Mouse (Mus musculus): ENCODE data around the gene Tex22. TPM values are rescaled to one million over a fixed set of nuclear protein-coding genes. Genes with fewer than 3 reads are reported as not detected.
A peak's percentile ranks its signal among the peaks of the same experiment; 100 is the strongest.

The Tex22 gene
- polyA plus RNA-seq, 1 experiment = 1.3 TPM

GRCm38 (mm10) chr12:113062201-113062600, 12.1 kb upstream of the Tex22 start:
- 83% methylated on average over 10 of the region's 10 CpGs for WGBS
- TF ChIP-seq CTCF (IDR thresholded peaks at IDR 0.05; ENCODE audit: control insufficient read depth, insufficient read depth, low read length) = no peak
- no peak for TF ChIP-seq POLR2A (IDR thresholded peaks at IDR 0.05; ENCODE audit: borderline replicate concordance, control insufficient read depth, low read depth, low read length)
- no peak overlapping the region for H3K4me3 ChIP-seq (replicated peaks; ENCODE audit: control insufficient read depth, low read depth, low read length)
- no peak overlapping the region for H3K27ac ChIP-seq (ENCODE audit: control insufficient read depth, insufficient read depth, low read depth, low read length, poor library complexity)
- no peaks in the 10 kb centered on the region for H3K4me1 ChIP-seq (ENCODE audit: control insufficient read depth, insufficient read depth, low read length)

- Histone ChIP-seq H3K4me3 (replicated peaks; ENCODE audit: control insufficient read depth, low read depth, low read length) (no peak overlapping the region), H3K4me1 (ENCODE audit: control insufficient read depth, insufficient read depth, low read length) (no peaks in the 10 kb centered on the region), H3K27ac (ENCODE audit: control insufficient read depth, insufficient read depth, low read depth, low read length, poor library complexity) (no peak overlapping the region)
- TF ChIP-seq POLR2A (IDR thresholded peaks at IDR 0.05; ENCODE audit: borderline replicate concordance, control insufficient read depth, low read depth, low read length) = no peak
- TF ChIP-seq CTCF (IDR thresholded peaks at IDR 0.05; ENCODE audit: control insufficient read depth, insufficient read depth, low read length) = no peak
- WGBS = 97% methylated on average over 7 of the region's 7 CpGs
Observed at GRCm38 (mm10) chr12:113063700-113064099, 10.6 kb upstream of the Tex22 start.

- TF ChIP-seq CTCF (IDR thresholded peaks at IDR 0.05; ENCODE audit: control insufficient read depth, insufficient read depth, low read length) = no peak
- TF ChIP-seq POLR2A (IDR thresholded peaks at IDR 0.05; ENCODE audit: borderline replicate concordance, control insufficient read depth, low read depth, low read length) = no peak
- Histone ChIP-seq H3K4me3 (replicated peaks; ENCODE audit: control insufficient read depth, low read depth, low read length) (no peak overlapping the region), H3K4me1 (ENCODE audit: control insufficient read depth, insufficient read depth, low read length) (no peaks in the 10 kb centered on the region), H3K27ac (ENCODE audit: control insufficient read depth, insufficient read depth, low read depth, low read length, poor library complexity) (no peak overlapping the region)
- WGBS = 47% methylated on average over 7 of the region's 7 CpGs
Observed at GRCm38 (mm10) chr12:113068002-113068401, 6.3 kb upstream of the Tex22 start.

- WGBS = 97% methylated on average over 6 of the region's 6 CpGs
- Histone ChIP-seq H3K4me1 (ENCODE audit: control insufficient read depth, insufficient read depth, low read length) (no peaks in the 10 kb centered on the region), H3K4me3 (replicated peaks; ENCODE audit: control insufficient read depth, low read depth, low read length) (no peak overlapping the region), H3K27ac (ENCODE audit: control insufficient read depth, insufficient read depth, low read depth, low read length, poor library complexity) (no peak overlapping the region)
- TF ChIP-seq POLR2A (IDR thresholded peaks at IDR 0.05; ENCODE audit: borderline replicate concordance, control insufficient read depth, low read depth, low read length) = no peak
- TF ChIP-seq CTCF (IDR thresholded peaks at IDR 0.05; ENCODE audit: control insufficient read depth, insufficient read depth, low read length) = no peak
Observed at GRCm38 (mm10) chr12:113069389-113069788, 4.9 kb upstream of the Tex22 start.

- Histone ChIP-seq H3K4me1 (ENCODE audit: control insufficient read depth, insufficient read depth, low read length) (0 out of 2 replicates have a peak, but pooled peaks cover 1% of the 10 kb centered on the region), H3K27ac (ENCODE audit: control insufficient read depth, insufficient read depth, low read depth, low read length, poor library complexity) (no peak overlapping the region), H3K4me3 (replicated peaks; ENCODE audit: control insufficient read depth, low read depth, low read length) (no peak overlapping the region)
- TF ChIP-seq CTCF (IDR thresholded peaks at IDR 0.05; ENCODE audit: control insufficient read depth, insufficient read depth, low read length) (no peak), POLR2A (IDR thresholded peaks at IDR 0.05; ENCODE audit: borderline replicate concordance, control insufficient read depth, low read depth, low read length) (no peak)
- 85% methylated on average over 6 of the region's 6 CpGs for WGBS
Observed at GRCm38 (mm10) chr12:113071321-113071720, 3.0 kb upstream of the Tex22 start.

- 85% methylated on average over 6 of the region's 6 CpGs for WGBS
- Histone ChIP-seq H3K4me1 (ENCODE audit: control insufficient read depth, insufficient read depth, low read length) (0 out of 2 replicates have a peak, but pooled peaks cover 1% of the 10 kb centered on the region), H3K27ac (ENCODE audit: control insufficient read depth, insufficient read depth, low read depth, low read length, poor library complexity) (no peak overlapping the region), H3K4me3 (replicated peaks; ENCODE audit: control insufficient read depth, low read depth, low read length) (no peak overlapping the region)
- no peak for TF ChIP-seq CTCF (IDR thresholded peaks at IDR 0.05; ENCODE audit: control insufficient read depth, insufficient read depth, low read length)
- no peak for TF ChIP-seq POLR2A (IDR thresholded peaks at IDR 0.05; ENCODE audit: borderline replicate concordance, control insufficient read depth, low read depth, low read length)
Observed at GRCm38 (mm10) chr12:113071827-113072226, 2.5 kb upstream of the Tex22 start.

- WGBS = 20% methylated on average over 15 of the region's 15 CpGs
Observed at GRCm38 (mm10) chr12:113073420-113074328, 628 bp upstream of the Tex22 start.

GRCm38 (mm10) chr12:113075063-113075454, 757 bp downstream of the Tex22 start:
- 0 out of 2 replicates have a peak, but pooled peaks cover 1% of the 10 kb centered on the region for H3K4me1 ChIP-seq (ENCODE audit: control insufficient read depth, insufficient read depth, low read length)
- WGBS = under 1% methylated on average over 10 of the region's 10 CpGs
- peak overlapping the region; percentile 83 for H3K4me3 ChIP-seq (replicated peaks; ENCODE audit: control insufficient read depth, low read depth, low read length)
- TF ChIP-seq CTCF (IDR thresholded peaks at IDR 0.05; ENCODE audit: control insufficient read depth, insufficient read depth, low read length) (peak; percentile 99), POLR2A (IDR thresholded peaks at IDR 0.05; ENCODE audit: borderline replicate concordance, control insufficient read depth, low read depth, low read length) (peak; percentile 67)
- H3K27ac ChIP-seq (ENCODE audit: control insufficient read depth, insufficient read depth, low read depth, low read length, poor library complexity) = peak overlapping the region; percentile 56

More at GRCm38 (mm10) chr12:113073420-113074328, 628 bp upstream of the Tex22 start:
- Histone ChIP-seq H3K27ac (ENCODE audit: control insufficient read depth, insufficient read depth, low read depth, low read length, poor library complexity) (no peak overlapping the region), H3K4me1 (ENCODE audit: control insufficient read depth, insufficient read depth, low read length) (0 out of 2 replicates have a peak, but pooled peaks cover 1% of the 10 kb centered on the region), H3K4me3 (replicated peaks; ENCODE audit: control insufficient read depth, low read depth, low read length) (peak overlapping the region; percentile 83)
- TF ChIP-seq CTCF (IDR thresholded peaks at IDR 0.05; ENCODE audit: control insufficient read depth, insufficient read depth, low read length) (no peak), POLR2A (IDR thresholded peaks at IDR 0.05; ENCODE audit: borderline replicate concordance, control insufficient read depth, low read depth, low read length) (no peak)
